Mouse (Mus musculus) brain, adult 2 months (tissue): Measurements from ENCODE around the gene Frmpd3.

ENCODE experiments used
- DNase-seq: peaks from one replicate; pipeline ENCODE4 v3.0.0; 2011; ENCODE audit warnings: low read depth, low spot score

Gene Frmpd3

GRCm38 (mm10) chrX:140456279-140456731 lies 114.2 kb downstream of the Frmpd3 start, which contains the start of gene Prps1:
Gene Prps1 (plus strand): TSS chrX:140456613.
- peak; percentile 91 for DNase-seq

GRCm38 (mm10) chrX:140456751-140457491 lies 114.9 kb downstream of the Frmpd3 start:
- DNase-seq, result peak; percentile 50

DNA sequence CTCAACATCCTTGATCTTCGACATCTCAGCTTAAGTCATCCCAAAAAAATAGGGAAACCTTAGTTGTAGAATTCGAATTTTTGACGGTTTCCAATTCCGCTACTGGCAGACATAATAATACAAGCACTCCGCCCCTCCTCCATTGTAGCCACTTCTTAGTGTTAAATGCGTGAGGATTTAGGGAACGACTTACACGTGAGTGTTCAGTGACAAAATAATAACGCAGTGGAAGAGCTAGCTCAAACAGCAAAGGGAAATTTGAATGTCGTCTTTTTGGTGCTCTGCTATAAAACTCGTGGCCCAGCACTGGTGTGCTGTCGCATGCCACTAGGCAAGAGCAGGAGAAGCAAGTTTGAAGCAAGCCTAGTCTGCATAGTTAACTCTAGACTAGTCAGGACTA lies 115.4 kb downstream of the Frmpd3 start:
- DNase-seq, result peak; percentile 10

DNA sequence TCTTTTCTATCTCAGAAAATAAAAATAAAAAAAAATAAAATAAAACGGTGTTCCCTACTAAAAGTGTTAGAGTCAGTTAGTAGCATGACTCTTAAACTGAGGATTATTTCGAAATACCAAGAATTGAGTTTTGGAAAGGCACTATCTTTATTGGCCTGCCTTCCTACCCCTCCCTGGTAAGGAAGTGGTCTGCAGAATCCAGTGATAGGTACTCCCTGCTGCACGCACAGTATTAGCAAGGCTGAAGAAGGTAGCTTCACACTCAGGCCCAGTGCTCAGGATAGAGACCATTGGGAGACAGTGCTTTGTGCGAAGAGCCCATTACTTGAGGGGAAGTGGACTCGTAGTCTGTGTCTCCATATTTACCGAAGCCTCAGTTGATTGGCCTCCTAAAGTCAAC lies 136.2 kb downstream of the Frmpd3 start:
- no peak for DNase-seq

- DNase-seq, result peak; percentile 41
Observed at GRCm38 (mm10) chrX:140479171-140479570, 137.1 kb downstream of the Frmpd3 start.
